Mouse (Mus musculus): Measurements from ENCODE around the gene Stab2. TPM values are rescaled to one million over a fixed set of nuclear protein-coding genes. Genes with fewer than 3 reads are reported as not detected.

Gene Stab2
- polyA plus RNA-seq, 1 experiment = 0.05 TPM

DNA sequence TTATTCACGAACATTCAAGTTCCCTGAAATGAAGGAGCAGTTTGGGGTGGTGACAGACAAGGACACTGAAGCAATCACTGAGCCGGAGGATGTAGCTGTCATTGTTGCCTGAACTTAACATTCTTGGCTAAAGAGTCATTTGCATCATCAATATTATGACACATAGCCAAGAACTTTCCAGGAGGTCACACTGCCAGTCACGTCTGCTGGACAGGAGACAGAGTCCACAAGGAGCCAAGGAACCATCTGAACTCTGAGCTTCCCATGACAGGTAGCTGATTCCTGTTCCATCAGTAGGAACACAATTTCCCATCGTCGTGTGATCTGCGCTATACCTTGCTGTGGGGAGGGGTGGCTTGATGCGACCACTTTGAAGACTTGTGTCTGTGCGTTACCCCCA, 24.9 kb upstream of the Stab2 start:
- Histone ChIP-seq H3K36me3 (ENCODE audit: control insufficient read depth, insufficient read depth) (no peaks in the 10 kb centered on the region), H3K79me2 (ENCODE audit: control insufficient read depth, insufficient read depth) (no peaks in the 10 kb centered on the region), H3K27me3 (ENCODE audit: control insufficient read depth, insufficient read depth, insufficient read length) (peaks cover 8% of the 10 kb centered on the region), H3ac (ENCODE audit: control insufficient read depth, insufficient read length, low read depth) (no peak overlapping the region), H3K4me3 (ENCODE audit: insufficient read depth, poor library complexity, severe bottlenecking) (no peak overlapping the region), H3K79me3 (ENCODE audit: low read depth) (no peaks in the 10 kb centered on the region)
- TF ChIP-seq FOSL1 (IDR thresholded peaks at IDR 0.05; ENCODE audit: insufficient read depth, low read length, poor library complexity, severe bottlenecking) = no peak
- no peak for TF ChIP-seq MAX (IDR thresholded peaks at IDR 0.05)
- no peak for TF ChIP-seq CEBPB (IDR thresholded peaks at IDR 0.05; ENCODE audit: low read depth)
- TF ChIP-seq MYOG (IDR thresholded peaks at IDR 0.05; ENCODE audit: control insufficient read depth, extremely low read depth, insufficient read length) = no peak
- TF ChIP-seq USF1 (IDR thresholded peaks at IDR 0.05; ENCODE audit: low read depth) = no peak

DNA sequence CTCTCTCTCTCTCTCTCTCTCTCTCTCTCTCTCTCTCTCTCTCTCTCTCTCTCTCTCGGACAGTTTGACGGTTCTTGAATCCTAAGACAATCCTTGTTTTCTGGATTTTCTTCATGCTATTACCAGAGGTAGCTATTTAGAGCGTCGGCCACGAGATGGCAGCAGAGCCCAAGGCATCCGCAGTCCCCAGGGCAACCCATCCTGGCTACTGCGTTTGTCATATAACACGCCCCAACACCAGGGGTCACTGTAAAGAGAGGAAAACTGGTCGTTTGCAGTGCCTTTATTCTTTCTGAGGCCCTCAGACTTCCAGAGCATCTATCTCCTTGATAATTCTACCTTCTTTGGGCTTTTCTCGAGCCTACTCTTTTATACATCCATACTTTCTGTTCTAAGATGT, 17.1 kb upstream of the Stab2 start:
- TF ChIP-seq MAX (IDR thresholded peaks at IDR 0.05) = no peak
- TF ChIP-seq CTCF (IDR thresholded peaks at IDR 0.05; ENCODE audit: control insufficient read depth, insufficient read depth, insufficient read length) = peak; percentile 86
- no peak for TF ChIP-seq USF1 (IDR thresholded peaks at IDR 0.05; ENCODE audit: low read depth)
- H3K79me3 ChIP-seq (ENCODE audit: low read depth) = no peaks in the 10 kb centered on the region
- H3ac ChIP-seq (ENCODE audit: control insufficient read depth, insufficient read length, low read depth) = no peak overlapping the region
- no peaks in the 10 kb centered on the region for H3K36me3 ChIP-seq (ENCODE audit: control insufficient read depth, insufficient read depth)
- H3K79me2 ChIP-seq (ENCODE audit: control insufficient read depth, insufficient read depth) = no peaks in the 10 kb centered on the region
- H3K27me3 ChIP-seq (ENCODE audit: control insufficient read depth, insufficient read depth, insufficient read length) = no peaks in the 10 kb centered on the region
- no peak overlapping the region for H3K4me3 ChIP-seq (ENCODE audit: insufficient read depth, poor library complexity, severe bottlenecking)

DNA sequence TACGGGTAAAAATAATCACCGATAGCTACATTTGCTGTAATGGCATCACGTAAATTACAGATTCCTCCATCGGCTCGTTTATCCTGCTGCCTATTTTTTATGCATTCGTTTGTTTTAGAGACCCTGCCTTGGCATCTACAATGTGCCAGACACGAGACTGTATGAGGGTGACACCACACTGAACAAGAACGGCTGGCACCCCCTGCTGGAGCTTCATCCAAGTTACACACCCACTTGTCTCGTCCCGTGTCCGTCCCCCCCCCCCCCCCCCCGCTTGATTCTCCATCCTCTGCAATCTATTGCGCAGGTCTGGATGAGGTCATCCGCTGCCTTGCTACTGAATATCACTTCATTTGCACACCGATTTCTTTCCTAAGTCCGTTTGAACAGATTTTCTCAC, 12.9 kb upstream of the Stab2 start:
- TF ChIP-seq CTCF (IDR thresholded peaks at IDR 0.05; ENCODE audit: control insufficient read depth, insufficient read depth, insufficient read length) (peak; percentile 44), USF1 (IDR thresholded peaks at IDR 0.05; ENCODE audit: low read depth) (no peak)
- no peak overlapping the region for H3K4me3 ChIP-seq (ENCODE audit: insufficient read depth, poor library complexity, severe bottlenecking)

DNA sequence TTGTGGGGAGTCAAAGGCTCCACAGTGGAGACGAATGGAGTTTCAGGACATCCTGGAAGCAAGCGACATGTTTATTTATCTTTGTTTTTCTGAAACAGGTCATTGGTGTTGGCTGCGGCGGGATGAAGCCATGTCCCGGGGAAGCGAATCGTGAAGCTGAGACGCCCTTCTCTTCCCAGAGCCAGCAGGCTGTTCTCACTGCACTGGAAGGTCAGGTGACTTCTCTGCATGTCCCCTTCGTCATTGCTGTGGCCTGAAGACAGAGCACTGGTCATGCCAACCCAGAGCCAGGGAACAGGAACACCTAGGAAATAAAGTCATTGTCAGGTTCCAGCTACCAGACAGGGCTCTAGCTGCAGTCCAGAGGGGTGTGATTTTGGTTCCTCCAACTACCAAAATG, 11.1 kb upstream of the Stab2 start:
- no peak overlapping the region for H3K4me3 ChIP-seq (ENCODE audit: insufficient read depth, poor library complexity, severe bottlenecking)
- H3K27me3 ChIP-seq (ENCODE audit: control insufficient read depth, insufficient read depth, insufficient read length) = no peaks in the 10 kb centered on the region
- no peaks in the 10 kb centered on the region for H3K79me2 ChIP-seq (ENCODE audit: control insufficient read depth, insufficient read depth)
- no peak overlapping the region for H3ac ChIP-seq (ENCODE audit: control insufficient read depth, insufficient read length, low read depth)
- TF ChIP-seq CTCF (IDR thresholded peaks at IDR 0.05; ENCODE audit: control insufficient read depth, insufficient read depth, insufficient read length) = no peak
- TF ChIP-seq USF1 (IDR thresholded peaks at IDR 0.05; ENCODE audit: low read depth) = no peak
- TF ChIP-seq FOSL1 (IDR thresholded peaks at IDR 0.05; ENCODE audit: insufficient read depth, low read length, poor library complexity, severe bottlenecking) = no peak
- TF ChIP-seq MYOG (IDR thresholded peaks at IDR 0.05; ENCODE audit: control insufficient read depth, extremely low read depth, insufficient read length) = no peak
- no peak for TF ChIP-seq MYOD1 (IDR thresholded peaks at IDR 0.05; ENCODE audit: control insufficient read depth, insufficient read length, low read depth)
- TF ChIP-seq CEBPB (IDR thresholded peaks at IDR 0.05; ENCODE audit: low read depth) = no peak
- TF ChIP-seq MAX (IDR thresholded peaks at IDR 0.05) = no peak
- no peaks in the 10 kb centered on the region for H3K79me3 ChIP-seq (ENCODE audit: low read depth)
- H3K36me3 ChIP-seq (ENCODE audit: control insufficient read depth, insufficient read depth) = no peaks in the 10 kb centered on the region

More for the DNA sequence above, 12.9 kb upstream of the Stab2 start:
- Histone ChIP-seq H3K27me3 (ENCODE audit: control insufficient read depth, insufficient read depth, insufficient read length) (no peaks in the 10 kb centered on the region), H3K79me3 (ENCODE audit: low read depth) (no peaks in the 10 kb centered on the region), H3ac (ENCODE audit: control insufficient read depth, insufficient read length, low read depth) (no peak overlapping the region), H3K36me3 (ENCODE audit: control insufficient read depth, insufficient read depth) (no peaks in the 10 kb centered on the region), H3K79me2 (ENCODE audit: control insufficient read depth, insufficient read depth) (no peaks in the 10 kb centered on the region)

DNA sequence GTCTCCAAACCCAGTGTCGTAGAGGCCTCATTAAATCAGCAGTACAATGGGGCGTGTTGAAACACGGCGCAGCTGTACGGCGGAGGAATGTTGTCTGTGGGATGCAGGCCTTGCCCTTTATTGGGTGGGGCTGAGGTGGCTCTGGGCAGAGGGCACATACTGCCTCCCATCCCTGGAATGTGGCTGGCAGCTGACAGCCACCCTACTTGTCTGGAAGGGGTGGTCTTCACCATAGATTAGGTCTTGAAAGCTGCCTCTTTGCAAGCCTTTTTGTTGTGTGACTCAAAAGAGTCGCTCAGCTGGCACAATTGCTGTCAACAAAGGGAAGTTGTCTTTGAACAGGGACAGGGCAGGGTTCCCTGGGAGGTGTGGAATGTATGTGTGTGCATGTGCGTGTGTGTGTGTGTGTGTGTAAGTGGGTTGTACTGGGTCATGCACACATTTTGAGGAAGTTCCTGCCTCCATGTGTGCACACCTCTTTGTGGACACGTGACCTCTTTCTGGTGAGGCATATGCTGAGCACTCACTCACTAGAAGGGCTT, 8.4 kb upstream of the Stab2 start:
- no peaks in the 10 kb centered on the region for H3K27me3 ChIP-seq (ENCODE audit: control insufficient read depth, insufficient read depth, insufficient read length)
- H3K36me3 ChIP-seq (ENCODE audit: control insufficient read depth, insufficient read depth) = no peaks in the 10 kb centered on the region
- no peak overlapping the region for H3ac ChIP-seq (ENCODE audit: control insufficient read depth, insufficient read length, low read depth)
- H3K79me3 ChIP-seq (ENCODE audit: low read depth) = no peaks in the 10 kb centered on the region
- no peaks in the 10 kb centered on the region for H3K79me2 ChIP-seq (ENCODE audit: control insufficient read depth, insufficient read depth)
- H3K4me3 ChIP-seq (ENCODE audit: insufficient read depth, poor library complexity, severe bottlenecking) = no peak overlapping the region
- TF ChIP-seq USF1 (IDR thresholded peaks at IDR 0.05; ENCODE audit: low read depth) (peak; percentile 91), MYOG (IDR thresholded peaks at IDR 0.05; ENCODE audit: control insufficient read depth, extremely low read depth, insufficient read length) (no peak), MYOD1 (IDR thresholded peaks at IDR 0.05; ENCODE audit: control insufficient read depth, insufficient read length, low read depth) (peak; percentile 83), MAX (IDR thresholded peaks at IDR 0.05) (no peak), FOSL1 (IDR thresholded peaks at IDR 0.05; ENCODE audit: insufficient read depth, low read length, poor library complexity, severe bottlenecking) (no peak), CTCF (IDR thresholded peaks at IDR 0.05; ENCODE audit: control insufficient read depth, insufficient read depth, insufficient read length) (no peak), CEBPB (IDR thresholded peaks at IDR 0.05; ENCODE audit: low read depth) (peak; percentile 55)

DNA sequence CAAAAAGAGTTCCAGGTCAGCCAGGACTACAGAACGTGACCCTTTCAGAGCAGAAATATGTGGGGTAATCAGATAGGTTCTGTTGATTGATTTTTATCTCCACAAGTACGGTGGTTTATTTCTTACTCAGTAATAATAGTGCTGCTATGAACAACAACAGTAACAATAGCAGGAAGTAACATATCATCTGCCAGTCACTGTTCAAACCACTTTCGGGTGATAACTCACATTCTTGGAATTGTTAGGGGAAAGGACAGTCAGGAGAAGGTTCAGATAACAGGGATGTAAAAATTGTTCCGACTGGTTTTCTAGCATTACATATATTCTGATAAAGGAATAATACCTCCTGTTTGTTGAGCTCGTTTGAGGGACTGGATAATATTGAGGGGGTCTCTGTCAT, 7.6 kb upstream of the Stab2 start:
- Histone ChIP-seq H3K4me3 (ENCODE audit: insufficient read depth, poor library complexity, severe bottlenecking) (no peak overlapping the region), H3K79me2 (ENCODE audit: control insufficient read depth, insufficient read depth) (no peaks in the 10 kb centered on the region), H3K79me3 (ENCODE audit: low read depth) (no peaks in the 10 kb centered on the region), H3ac (ENCODE audit: control insufficient read depth, insufficient read length, low read depth) (no peak overlapping the region), H3K27me3 (ENCODE audit: control insufficient read depth, insufficient read depth, insufficient read length) (no peaks in the 10 kb centered on the region), H3K36me3 (ENCODE audit: control insufficient read depth, insufficient read depth) (no peaks in the 10 kb centered on the region)
- TF ChIP-seq MYOD1 (IDR thresholded peaks at IDR 0.05; ENCODE audit: control insufficient read depth, insufficient read length, low read depth) (no peak), MYOG (IDR thresholded peaks at IDR 0.05; ENCODE audit: control insufficient read depth, extremely low read depth, insufficient read length) (no peak), USF1 (IDR thresholded peaks at IDR 0.05; ENCODE audit: low read depth) (no peak), FOSL1 (IDR thresholded peaks at IDR 0.05; ENCODE audit: insufficient read depth, low read length, poor library complexity, severe bottlenecking) (no peak), CTCF (IDR thresholded peaks at IDR 0.05; ENCODE audit: control insufficient read depth, insufficient read depth, insufficient read length) (no peak), MAX (IDR thresholded peaks at IDR 0.05) (no peak), CEBPB (IDR thresholded peaks at IDR 0.05; ENCODE audit: low read depth) (no peak)
